ENCODE assay signal across 8 mouse cellular contexts in the genomic region with DNA sequence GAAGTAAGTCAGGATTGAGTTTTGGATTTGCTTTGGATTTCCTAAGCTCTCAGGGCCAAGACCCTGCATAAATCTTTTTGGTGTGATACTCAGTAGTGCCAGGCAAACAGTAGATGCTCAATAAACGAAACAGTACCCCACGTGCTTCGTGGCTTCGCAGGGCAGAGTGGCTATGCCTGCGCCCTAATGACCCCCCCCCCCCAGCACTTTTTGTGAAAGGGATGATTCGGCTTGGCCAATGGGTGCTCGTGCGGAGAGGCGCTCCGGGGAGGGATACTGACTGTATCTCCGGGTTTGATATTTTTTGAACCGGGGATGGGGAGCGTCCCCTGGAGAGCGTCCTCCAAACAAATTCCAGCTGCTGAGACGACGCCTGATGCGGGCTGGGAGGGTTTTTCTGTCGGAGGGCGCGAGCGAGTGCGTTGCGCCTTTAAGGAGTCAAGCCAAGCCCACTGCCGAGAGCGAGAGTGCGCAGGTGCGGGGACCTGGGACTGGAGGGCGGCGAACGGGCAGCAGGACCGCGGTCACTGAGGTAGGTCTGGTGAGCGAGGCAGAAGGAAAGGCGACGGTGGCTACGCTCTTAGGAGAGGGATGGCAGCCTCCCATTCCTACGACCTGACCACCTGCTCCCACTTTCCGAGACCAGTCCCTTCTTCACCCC. TPM values are rescaled to one million over a fixed set of nuclear protein-coding genes. Genes with fewer than 3 reads are reported as not detected.
DNase-seq lines count a peak whose midpoint lies in the region; ATAC-seq and TF ChIP-seq lines count a peak whose summit lies in the region.

TSS of gene Abhd6 (plus strand) at position 471 of the 661 bp plus-strand sequence.

- peak within 1 kb of the TSS; percentile 98 for H3K4me2 ChIP-seq in intestine, postnatal 0 days (replicated peaks; ENCODE audit: low read depth)

- H3K9ac ChIP-seq in intestine, postnatal 0 days (ENCODE audit: low read depth, low read length) = peak within 1 kb of the TSS; percentile 40

- WGBS in intestine, postnatal 0 days = under 1% methylated on average over 36 of the region's 38 CpGs
- WGBS in midbrain, embryonic 10.5 days = 3% methylated on average over 38 of the region's 38 CpGs

- H3K4me1 ChIP-seq in intestine, postnatal 0 days (replicated peaks; ENCODE audit: control insufficient read depth, insufficient read depth, low read length) = peaks cover 3% of the 10 kb centered on the region; the same call in 1 of the 2 replicates
- H3K4me1 ChIP-seq in midbrain, embryonic 10.5 days = peaks cover 29% of the 10 kb centered on the region

- no peaks in the 10 kb centered on the region for H3K36me3 ChIP-seq in intestine, postnatal 0 days (ENCODE audit: control insufficient read depth, insufficient read depth)
- no peaks in the 10 kb centered on the region for H3K36me3 ChIP-seq in midbrain, embryonic 10.5 days

- H3K9me3 ChIP-seq in intestine, postnatal 0 days (ENCODE audit: control insufficient read depth) = no peaks in the 10 kb centered on the region
- no peaks in the 10 kb centered on the region for H3K9me3 ChIP-seq in midbrain, embryonic 10.5 days (replicated peaks)

- TF ChIP-seq CTCF in intestine, postnatal 0 days (IDR thresholded peaks at IDR 0.05; ENCODE audit: low read depth) = no peak

- peak; percentile 92 for DNase-seq in adrenal gland, adult 2 months
- DNase-seq in embryo, embryonic 11.5 days (ENCODE audit: low read depth, low spot score) = peak; percentile 82
- peak; percentile 84 to 91 for DNase-seq in left cerebral cortex, postnatal 36 days (ENCODE audit: low spot score in 2 of 2)
- DNase-seq in midbrain, embryonic 10.5 days (ENCODE audit: low spot score) = peak; percentile 88
- DNase-seq in right cerebral cortex, postnatal 4 days = peak; percentile 87
- peak; percentile 84 for DNase-seq in yolk sac, embryonic 10.5 days (ENCODE audit: low spot score)

- peak within 1 kb of the TSS; percentile 59 for H3K4me3 ChIP-seq in intestine, postnatal 0 days (ENCODE audit: low read depth, low read length)
- H3K4me3 ChIP-seq in midbrain, embryonic 10.5 days = peak within 1 kb of the TSS; percentile 64

- intact Hi-C loops in left cerebral cortex, postnatal 36 days (cut with DNase I) = loop anchor here (5.0 kb wide), 1 partner anchor 40 kb away; no protein-coding TSS in a partner anchor

- H3K27ac ChIP-seq in intestine, postnatal 0 days (ENCODE audit: low read depth, low read length) = no peak within 1 kb of the TSS
- peak within 1 kb of the TSS; percentile 76 for H3K27ac ChIP-seq in midbrain, embryonic 10.5 days (replicated peaks)

- ATAC-seq in granulocyte monocyte progenitor cell, adult 5-6 weeks (replicated peaks; ENCODE audit: poor library complexity, severe bottlenecking) = peak; percentile 74
- peak; percentile 73 for ATAC-seq in intestine, postnatal 0 days

- H3K27me3 ChIP-seq in intestine, postnatal 0 days (replicated peaks; ENCODE audit: control insufficient read depth, insufficient read depth, low read length) = peaks cover 10% of the 10 kb centered on the region; the same call in 1 of the 2 replicates
- H3K27me3 ChIP-seq in midbrain, embryonic 10.5 days (ENCODE audit: low read depth, poor library complexity, severe bottlenecking) = peaks cover 55% of the 10 kb centered on the region

RNA-seq across cellular contexts. Expression of gene Abhd6, which starts in this region (rescaled TPM):
- 100 to 1,000 TPM in 1 of 2 experiments, 10 to 100 TPM in 1; 78.0 to 123 TPM for total RNA-seq in adrenal gland, adult 2 months (2021)
- polyA plus RNA-seq in adrenal gland, adult 2 months (2012; rRNA removed) = 60.1 and 103 TPM in 2 replicates
- total RNA-seq in granulocyte monocyte progenitor cell, adult 5-6 weeks (2014; fragmentation: Nextera tagmentation) = not detected in 2 replicates
- total RNA-seq in granulocyte monocyte progenitor cell, adult 5-6 weeks (2017) = 1.5 TPM in 1 of 2 replicates, not detected in the other
- polyA plus RNA-seq in intestine, postnatal 0 days (2015; fragmentation: Nextera tagmentation; extraction: Ambion mirVana) = 11.3 and 11.8 TPM in 2 replicates
- 10 to 100 TPM; 63.4 to 74.0 TPM for total RNA-seq in left cerebral cortex, postnatal 36 days (2021)
- 14.7 and 16.6 TPM in 2 replicates for polyA plus RNA-seq in midbrain, embryonic 10.5 days (2016; fragmentation: Nextera tagmentation; extraction: Ambion mirVana)

Comparison
In these comparisons a context has a peak if more than half of its experiments do, and no peak if none do; other contexts are left out.
1. RNA of gene Abhd6 (total RNA-seq): 78.0 to 123 TPM in adrenal gland, adult 2 months and 63.4 to 74.0 TPM in left cerebral cortex, postnatal 36 days; 1.5 TPM in granulocyte monocyte progenitor cell, adult 5-6 weeks; every median in the first group is over 10 times any median in the second.
2. Peak in every context shown above with its lines, with median percentiles within 50 percentile points of each other: DNase-seq.